Mouse (Mus musculus): ENCODE measurements around the gene Alkbh1.
A peak's percentile ranks its signal among the peaks of the same experiment; 100 is the strongest.
"Not testable (repeated sequence)": the region's sequence is repeated elsewhere in the genome, so short reads cannot be mapped to it uniquely, and the experiment has no call there.

Gene Alkbh1

DNA sequence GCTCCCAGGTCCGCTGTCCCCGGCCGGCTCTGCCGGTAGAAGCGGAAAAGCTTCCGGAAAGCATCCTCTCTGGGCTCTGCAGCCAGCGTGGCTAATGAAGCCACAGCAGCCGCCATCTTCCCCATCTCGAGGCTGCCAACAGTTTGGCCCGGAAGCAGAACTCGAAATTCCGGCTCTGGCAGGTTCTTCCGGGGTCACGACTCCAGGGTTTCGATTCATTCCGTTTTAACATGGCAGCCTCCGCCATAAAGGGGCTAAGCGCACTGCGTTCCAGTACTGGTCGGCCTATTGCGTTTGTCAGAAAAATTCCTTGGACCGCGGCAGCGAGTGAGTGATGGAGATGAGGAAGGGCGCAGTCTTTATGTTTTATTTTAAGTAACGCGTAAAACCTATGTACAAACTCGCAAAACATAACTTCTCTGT lies at the start of gene Alkbh1, which contains the start of gene Slirp:
Alkbh1 (minus strand) TSS at position 318 of the 423 bp plus-strand sequence.
Slirp (plus strand) TSS at position 197 of the 423 bp plus-strand sequence.
- peak; percentile 94 for DNase-seq (ENCODE audit: low read depth, low spot score)

DNA sequence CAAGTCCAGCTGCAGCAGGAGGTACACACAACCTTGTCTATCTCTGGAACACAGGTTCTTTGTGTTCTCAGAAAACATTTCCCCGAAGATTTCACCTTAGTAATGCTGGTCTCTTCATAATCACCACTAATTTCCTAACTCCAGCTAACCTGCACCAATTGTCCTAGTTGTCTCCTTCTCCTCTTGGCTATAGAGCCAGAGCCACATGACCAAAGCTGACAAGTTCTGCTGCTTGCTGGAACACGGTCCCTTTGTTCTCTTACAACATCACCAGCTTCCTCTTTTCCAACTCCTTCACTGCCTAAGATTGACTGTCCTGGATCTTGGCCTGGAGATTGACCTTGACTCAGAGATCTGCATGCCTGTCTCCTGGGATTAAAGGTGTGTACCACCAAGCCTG lies 44.9 kb upstream of the Alkbh1 start:
- not testable (repeated sequence) for DNase-seq (ENCODE audit: low read depth, low spot score)

DNA sequence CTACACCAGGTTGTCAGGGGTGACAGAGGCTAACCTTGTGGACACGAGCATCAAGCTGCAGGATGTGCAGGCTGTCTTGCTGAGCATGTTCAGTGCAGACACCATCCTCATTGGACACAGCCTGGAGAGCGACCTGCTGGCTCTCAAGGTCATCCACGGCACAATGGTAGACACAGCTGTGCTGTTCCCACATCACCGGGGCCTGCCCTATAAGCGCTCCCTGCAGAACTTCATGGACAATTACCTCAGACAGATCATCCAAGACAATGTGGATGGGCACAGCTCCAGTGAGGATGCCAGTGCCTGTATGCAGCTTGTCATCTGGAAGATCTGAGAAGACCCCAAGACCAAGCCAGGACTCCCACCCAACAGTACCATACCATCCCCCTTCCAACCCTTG lies 38.7 kb upstream of the Alkbh1 start:
- not testable (repeated sequence) for DNase-seq (ENCODE audit: low read depth, low spot score)

DNA sequence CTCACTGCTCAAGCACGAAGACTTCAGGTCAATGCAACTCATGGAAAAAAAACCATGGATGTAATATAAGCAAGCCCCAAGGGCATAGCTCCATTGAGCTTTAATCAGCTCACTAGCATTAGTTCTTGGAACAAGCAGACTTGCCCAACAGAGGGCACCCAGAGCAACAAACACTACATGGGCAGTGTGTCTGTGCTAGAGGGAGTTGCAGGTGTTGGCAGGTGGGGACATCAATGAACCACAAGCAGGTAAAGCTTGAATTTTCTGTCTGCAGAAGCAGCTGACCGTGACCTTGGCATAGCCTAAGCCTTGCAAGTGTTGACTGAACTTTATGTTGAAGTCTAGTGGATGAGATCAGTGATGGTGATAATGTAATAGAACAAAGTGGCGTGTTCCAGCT lies 30.9 kb upstream of the Alkbh1 start:
- no peak for DNase-seq (ENCODE audit: low read depth, low spot score)

DNA sequence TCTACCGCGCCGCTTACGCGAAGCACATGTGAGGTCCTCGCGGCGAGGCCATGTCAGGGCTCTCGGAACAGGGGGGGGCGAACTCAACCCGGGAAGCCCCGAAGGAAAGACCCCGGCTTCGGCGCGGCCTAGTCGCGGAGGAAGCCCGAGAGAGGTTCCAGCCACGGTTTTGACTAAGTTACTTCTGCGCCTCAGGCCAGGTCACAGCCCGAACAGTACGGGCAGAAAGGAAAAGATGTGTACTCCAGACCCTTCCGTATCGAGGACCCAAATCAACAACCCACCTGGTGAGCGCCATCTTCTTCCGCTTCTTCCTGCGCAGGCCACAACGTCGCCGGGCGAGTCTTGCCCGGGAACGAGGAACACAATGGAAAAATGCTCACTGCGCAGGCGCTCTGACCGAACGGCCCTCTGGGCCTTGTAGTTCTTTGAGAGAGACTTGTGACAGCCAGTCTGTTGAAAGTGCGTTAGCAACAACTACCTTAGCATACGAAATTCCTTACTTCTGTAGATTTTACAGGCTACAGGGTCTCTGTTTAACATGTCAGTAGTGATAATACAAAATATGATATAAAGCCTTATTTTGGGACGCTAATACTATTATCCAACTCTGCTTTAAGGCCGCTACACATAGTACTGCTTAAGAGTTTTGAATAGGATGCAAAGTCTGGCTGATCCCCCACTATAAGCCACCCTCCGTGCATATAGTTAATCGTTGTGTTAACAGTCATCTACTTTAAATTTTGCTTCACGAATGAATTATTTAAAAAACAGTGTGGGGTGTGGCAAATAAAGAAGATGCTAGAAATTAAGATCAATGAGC lies 28.4 kb upstream of the Alkbh1 start, which contains the start of gene Snw1:
Snw1 (minus strand) TSS at position 311 of the 823 bp plus-strand sequence.
- DNase-seq (ENCODE audit: low read depth, low spot score): peak; percentile 96

DNA sequence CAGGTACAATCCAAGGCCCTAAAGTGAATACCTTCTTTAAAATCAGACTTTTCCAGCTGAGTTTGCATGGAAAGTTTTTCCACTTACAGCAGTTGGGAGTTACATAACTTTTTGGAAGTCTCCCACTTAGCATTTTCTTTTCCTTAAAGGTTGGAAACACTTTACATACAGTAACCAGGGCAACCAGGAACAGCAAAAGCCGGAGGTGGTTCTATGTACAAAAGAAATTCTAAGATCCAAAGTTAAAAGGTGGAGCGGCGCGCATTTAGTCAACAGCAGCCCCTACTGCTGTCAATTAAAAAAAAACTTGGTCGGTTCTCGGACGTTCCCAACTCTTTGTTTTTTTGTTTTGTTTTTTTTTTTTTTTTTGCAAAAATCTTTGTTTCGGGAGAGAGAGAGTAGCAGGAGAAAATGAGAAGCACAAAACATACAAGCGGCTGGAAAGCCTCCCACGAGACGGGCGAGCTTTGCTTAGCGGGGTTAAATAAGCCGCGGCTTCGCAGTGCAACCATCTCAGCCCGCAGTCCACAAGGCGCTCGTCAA lies 27.7 kb upstream of the Alkbh1 start:
- peak; percentile 73 for DNase-seq (ENCODE audit: low read depth, low spot score)

DNA sequence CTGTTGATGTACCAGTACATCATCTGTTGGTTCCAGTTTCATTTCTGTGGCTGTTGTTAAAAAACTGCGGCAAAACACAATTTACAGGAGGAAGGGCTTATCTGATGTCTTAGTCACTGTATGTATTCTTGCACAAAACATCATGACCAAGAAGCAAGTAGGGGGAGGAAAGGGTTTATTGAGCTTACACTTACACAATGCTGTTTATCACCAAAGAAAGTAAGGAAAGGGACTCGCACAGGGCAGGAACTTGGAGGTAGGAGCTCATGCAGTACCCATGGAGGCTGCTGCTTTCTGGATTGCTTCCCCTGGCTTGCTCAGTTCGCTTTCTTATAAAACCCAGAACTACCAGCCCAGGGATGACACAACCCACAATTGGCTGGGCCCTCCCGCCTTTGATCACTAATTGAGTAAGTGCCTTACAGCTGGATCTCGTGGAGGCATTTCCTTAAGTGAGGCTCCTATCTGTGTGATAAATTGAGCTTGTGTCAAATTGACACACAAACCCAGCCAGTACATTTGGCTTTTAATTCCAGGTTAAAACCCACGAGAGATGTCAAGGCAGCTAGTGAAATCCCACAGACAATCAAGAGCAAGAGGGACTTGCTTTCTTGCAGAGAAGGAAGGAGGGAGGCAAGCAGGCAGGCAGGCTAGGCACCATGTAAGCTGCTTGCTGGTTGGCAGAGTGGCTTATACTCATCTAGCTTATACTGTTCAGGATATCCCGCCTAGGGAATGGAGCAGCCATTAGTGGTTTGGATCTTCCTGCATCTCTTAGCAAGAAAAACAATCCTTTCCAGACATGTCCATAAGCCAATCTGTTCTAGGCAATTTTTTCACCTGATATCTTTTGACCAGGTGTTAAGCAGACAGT lies 26.7 kb upstream of the Alkbh1 start:
- no peak for DNase-seq (ENCODE audit: low read depth, low spot score)

DNA sequence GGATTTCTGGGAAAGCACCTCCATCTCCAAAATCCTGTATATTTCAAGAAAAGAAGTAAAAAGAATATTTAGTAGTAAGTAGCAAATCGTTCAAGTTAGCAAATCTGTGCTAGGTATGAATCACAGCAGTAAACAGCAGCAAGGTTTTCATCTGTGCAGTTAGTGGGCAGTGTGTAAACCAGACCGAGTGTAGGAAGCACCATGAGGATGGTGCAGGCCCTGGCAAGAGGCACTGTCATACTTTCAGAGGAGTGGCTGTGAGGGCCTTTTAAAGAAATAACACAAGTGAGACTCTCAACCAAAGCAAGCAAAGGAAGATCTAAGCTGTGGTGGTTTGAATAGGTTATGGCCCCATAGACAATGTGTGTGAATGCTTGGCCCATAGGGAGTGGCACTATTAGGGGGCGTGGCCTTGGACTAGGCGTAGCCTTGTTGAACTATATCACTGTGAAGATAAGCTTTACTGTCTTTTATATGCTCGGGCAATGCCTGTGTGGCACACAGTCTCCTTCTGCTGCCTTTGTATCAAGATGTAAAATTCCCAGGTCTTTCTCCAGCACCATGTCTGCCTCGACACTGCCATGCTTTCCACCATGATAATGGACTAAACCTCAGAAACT lies 21.0 kb upstream of the Alkbh1 start:
- peak; percentile 67 for DNase-seq (ENCODE audit: low read depth, low spot score)

DNA sequence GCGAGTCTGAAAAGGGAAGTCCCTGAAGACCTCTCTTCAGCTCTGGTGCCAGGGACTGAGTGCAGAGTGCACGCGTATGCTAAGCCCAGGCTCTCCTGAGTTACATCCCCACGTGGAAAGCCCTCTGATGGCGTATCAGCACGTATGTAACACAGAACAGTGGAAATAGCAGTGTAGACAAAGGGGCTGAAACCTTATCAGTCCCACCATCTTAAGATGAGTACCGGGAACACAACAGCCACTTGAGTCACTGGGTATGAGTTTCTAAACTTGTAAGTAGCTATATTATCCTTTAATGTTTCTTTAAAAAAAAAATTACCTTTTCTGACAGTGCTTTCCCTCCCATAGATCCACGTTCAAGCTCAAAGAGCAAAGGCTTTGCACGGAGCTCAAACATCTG lies 5.6 kb upstream of the Alkbh1 start:
- DNase-seq (ENCODE audit: low read depth, low spot score): no peak

DNA sequence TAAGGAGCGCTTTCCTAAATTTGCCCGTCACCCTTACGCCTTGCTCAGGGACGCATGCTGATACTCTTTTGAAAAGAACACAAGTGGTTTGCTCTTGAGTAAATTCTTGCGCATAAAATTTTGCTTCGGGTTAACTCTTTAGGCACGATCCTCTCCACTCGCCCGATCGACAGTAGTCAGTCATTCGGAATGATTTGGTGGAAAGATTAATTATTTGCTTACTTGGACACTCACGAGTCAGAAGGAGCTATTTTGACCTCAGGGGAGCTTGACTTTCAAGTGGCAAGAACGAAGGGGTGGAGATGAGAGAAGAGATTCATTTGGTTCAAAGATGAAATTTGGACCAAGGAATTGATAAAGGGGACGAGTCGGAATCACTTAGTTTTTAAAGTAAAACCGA lies 394 bp upstream of the Alkbh1 start:
- DNase-seq (ENCODE audit: low read depth, low spot score): no peak

DNA sequence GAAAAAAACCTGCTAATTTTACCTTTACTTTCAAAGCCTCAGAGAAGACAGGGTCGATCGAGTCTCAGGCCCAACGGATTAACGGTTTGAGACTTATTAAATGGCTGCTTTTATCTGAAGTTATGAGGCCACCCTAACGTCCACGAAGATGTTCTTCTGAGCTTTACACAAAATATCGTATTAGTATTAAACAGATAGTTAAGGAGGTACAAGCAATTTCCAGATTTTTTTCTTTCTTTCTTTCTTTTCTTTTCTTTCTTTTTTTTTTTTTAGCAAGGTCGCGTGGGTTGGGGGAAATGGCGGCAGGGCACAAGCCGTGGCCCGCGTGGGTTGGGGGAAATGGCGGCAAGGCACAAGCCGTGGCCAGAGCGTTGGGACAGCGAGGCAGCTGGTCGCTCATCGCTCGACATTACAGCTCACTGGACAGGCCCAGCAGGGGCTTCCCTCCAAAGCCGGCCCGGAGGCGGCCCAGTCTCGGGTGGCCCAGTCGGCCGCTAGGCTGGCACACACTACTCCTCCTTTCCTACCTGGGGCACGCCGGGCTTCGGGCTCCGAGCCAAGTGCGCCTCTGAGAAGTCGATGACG lies 610 bp downstream of the Alkbh1 start:
- no peak for DNase-seq (ENCODE audit: low read depth, low spot score)

DNA sequence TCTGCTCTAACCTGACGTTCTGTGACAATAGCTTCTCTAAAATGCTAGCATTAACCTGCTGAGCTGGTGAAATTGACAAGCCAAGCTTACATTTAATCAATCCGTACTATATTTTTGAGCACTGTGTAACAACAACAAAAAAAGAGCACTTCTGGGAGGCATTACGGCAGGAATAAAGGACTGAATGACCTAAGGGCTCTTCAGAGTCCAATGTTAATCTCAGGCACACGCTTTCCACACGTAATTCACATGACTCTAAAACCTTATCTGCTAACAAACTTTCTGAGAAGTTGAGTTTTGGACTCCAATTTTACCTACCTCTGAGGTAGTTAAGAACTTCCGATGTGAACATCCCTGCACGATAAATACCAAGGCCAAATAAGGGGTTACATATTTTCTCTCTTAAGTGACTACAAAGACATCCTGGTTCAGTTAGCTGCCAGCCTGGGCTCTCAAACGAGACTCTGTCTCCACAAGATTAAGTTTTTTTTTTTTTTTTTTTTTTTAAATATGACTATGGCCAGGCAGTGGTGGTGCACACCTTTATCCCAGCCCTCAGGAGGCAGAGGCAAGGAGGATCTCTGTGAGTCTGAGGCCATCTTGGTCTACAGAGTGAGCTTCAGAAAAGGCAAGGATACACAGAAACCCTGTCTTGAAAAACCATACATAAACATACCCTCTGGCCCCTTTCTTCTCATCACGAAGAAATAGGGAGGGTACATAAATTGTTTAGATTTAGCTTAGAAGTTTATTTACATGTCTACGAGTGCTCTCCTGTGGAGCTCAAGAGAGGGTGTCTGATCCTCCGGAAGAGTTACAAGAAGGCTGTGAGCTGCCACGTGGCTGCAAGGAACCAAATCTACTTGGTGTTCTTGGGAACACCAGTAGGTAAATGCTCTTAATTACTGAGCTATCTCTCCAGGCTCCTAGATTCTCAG lies 1.4 kb downstream of the Alkbh1 start:
- DNase-seq (ENCODE audit: low read depth, low spot score): peak; percentile 73

DNA sequence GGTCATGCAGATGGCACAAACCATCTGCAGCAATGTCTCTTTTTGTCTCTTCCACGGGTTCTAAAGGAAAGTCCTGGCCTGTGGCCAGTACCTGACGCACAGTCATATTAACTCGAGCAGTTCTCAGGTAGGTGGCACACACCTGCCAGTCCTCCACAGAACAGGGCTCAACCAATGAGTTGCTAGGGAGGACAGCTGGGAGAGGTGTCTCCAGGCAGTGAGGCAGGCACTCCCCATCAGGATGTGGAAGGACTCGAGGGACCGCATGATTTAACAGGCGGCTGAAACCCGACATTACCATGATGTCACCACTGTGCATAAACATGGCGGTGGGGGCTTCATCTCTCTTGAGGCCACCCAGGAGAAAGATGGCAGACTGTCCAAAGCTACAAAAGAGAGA lies 14.9 kb downstream of the Alkbh1 start:
- DNase-seq (ENCODE audit: low read depth, low spot score): no peak

DNA sequence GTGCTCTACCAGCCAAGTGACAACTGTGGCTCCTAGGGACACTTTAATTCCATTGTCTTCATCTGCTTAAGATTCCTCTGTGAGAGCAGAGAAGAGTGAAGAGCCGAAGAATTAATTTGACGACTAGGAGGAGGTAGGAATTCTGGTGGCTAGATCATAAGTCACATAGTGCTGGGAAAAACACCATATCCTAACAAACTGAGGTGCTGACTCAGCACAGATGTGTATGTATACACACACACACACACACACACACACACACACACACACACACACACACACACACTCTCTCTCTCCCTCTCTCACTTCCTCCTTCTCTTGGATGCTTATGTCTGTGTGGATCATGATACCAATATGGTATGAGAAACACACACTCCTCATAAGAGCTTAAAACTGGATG lies 15.5 kb downstream of the Alkbh1 start:
- no peak for DNase-seq (ENCODE audit: low read depth, low spot score)

DNA sequence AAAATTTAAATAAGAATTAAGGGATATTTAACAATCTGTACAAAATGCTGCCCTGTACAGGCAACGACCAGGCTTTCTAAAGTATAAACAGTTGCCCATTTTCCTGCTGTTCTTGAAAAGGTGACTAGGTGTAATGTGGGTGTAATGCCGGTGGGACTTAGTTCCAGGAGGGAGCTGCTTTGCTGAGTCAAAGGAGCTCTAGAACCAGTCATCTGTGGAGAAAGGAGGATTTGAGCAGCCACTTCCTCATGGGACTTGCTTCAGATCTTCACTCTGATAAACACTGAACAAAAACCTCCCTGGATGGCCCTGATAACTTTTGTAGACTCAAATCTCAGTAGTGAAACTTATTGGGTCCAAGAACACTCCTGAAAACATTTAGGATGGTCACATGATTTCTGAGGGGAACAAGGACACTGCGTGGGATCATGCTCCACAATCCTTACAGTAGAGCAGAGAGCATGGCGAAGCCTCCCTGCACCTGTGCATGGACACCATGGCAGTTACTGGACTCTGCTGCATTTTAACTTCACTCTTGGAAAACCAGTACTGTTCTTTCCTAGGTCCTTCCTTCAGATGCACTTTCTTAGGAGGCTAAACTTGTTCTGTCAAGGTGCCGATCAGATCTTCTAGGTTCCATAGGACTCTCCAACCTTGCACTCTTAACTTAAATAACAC lies 17.3 kb downstream of the Alkbh1 start:
- no peak for DNase-seq (ENCODE audit: low read depth, low spot score)

DNA sequence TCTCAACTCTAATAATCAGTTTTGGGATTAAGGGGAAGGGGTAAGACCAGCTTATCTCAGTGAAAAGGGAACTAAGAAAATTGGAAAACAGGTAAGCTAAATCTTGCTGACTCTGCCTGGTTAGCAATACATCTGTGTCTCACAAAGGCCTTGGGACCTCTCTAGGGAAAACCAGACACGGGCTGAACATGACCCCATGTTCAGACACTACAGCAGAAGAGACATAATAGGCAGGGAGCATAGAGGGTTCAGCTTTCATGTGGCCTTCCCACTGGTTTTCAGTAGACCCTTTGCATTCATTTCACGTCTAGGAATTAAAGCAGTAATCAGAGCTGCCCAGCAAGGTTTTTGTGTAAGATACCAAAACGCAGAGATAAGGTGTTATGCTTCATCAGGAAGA lies 19.3 kb downstream of the Alkbh1 start:
- DNase-seq (ENCODE audit: low read depth, low spot score): no peak

DNA sequence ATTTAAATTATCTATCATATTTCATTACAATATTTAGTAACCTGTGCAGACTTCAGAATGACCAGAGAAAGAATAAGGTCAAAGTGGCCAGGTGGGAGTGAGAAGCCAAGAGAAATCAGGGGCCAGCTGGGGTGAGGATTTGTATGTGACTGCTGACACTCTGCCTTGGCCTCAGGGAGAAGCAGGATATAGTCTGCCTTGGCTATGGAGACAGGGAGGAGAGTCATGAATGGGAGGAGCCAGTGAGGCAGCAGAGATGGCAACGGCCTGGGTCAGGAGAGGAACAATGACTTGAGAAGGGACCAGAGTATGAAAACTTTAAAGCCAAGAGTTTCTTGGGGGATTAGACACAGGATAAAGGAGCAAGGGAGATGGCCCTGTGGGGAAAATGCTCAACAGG lies 20.1 kb downstream of the Alkbh1 start:
- no peak for DNase-seq (ENCODE audit: low read depth, low spot score)

DNA sequence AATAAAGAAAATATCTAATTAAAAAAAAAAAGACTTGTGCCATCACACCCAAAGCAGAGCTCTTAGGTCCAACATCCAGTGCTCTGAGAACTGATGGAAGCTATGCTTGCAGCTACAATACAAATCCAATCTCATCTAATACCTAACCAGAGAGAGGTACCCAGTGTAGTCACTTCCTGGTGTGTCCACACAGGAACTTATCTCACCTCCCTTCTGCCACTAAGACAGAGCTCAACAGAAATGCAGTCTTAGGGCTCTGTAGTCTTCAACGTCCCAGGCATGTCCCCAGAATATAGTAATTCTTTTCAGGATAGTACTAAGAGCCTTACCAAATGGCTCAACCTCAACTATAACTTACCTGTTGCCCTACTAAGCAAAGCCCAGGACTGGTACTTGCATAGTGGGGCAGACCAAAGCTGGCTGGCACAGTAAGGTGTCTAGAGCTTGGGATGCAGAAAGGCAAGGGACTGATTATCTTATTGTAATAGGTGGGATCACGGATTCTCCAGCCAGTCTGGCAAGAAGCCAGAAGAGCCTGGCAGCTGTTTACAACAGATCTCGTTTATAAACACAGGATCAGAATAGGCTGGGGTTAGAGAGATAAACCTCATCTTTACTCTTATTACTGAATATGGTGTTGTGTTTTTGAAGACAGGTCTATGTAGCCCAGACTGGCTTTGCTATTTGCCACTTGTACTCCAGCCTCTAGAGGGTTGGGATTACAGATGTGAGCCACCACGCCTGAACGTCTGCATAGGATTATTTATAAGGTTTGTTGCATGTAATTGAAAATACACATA lies 21.9 kb downstream of the Alkbh1 start:
- no peak for DNase-seq (ENCODE audit: low read depth, low spot score)

DNA sequence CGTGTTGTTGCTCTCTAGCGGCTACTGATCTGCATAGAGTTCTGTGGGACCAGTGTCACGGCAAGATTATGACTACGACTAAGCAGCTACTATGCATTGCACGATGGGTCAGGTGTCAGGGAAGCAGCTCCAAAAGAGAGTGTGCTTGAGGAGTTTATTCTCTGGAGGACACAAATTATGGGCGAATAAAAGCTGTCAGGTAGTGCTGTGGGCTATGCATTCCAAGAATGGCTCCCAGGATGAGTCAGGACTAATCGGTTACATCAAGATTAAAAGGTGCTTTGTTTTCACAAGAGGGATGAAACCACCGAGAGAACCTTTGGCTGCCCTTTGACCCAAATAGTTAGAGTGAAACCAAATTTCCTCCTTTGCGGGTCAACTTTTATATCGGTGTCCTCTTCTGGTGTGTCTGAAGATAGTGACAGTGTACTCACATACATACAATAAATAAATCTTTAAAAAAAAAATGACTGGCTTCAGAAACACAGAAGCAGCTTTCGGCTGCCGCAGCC lies 23.8 kb downstream of the Alkbh1 start:
- no peak for DNase-seq (ENCODE audit: low read depth, low spot score)

Data from R1 (cell line).